Mouse (Mus musculus): Measurements from ENCODE around the gene Kcna10.

The Kcna10 gene

GRCm38 (mm10) chr3:107182756-107183155, at the start of gene Kcna10:
Kcna10 (plus strand) TSS chr3:107183056.
- no peak for DNase-seq (ENCODE audit: low spot score in 2 of 2)

- no peak for DNase-seq (ENCODE audit: low spot score in 2 of 2)
Observed at GRCm38 (mm10) chr3:107134457-107134856, 48.4 kb upstream of the Kcna10 start.

GRCm38 (mm10) chr3:107147126-107147525, 35.7 kb upstream of the Kcna10 start:
- DNase-seq (ENCODE audit: low spot score in 2 of 2), result no peak

- DNase-seq (ENCODE audit: low spot score in 2 of 2), result no peak
Observed at GRCm38 (mm10) chr3:107149006-107149405, 33.9 kb upstream of the Kcna10 start.

GRCm38 (mm10) chr3:107150469-107150868, 32.4 kb upstream of the Kcna10 start:
- no peak for DNase-seq (ENCODE audit: low spot score in 2 of 2)

GRCm38 (mm10) chr3:107150872-107151540, 31.9 kb upstream of the Kcna10 start:
- no peak for DNase-seq (ENCODE audit: low spot score in 2 of 2)

GRCm38 (mm10) chr3:107153772-107154655, 28.8 kb upstream of the Kcna10 start:
- DNase-seq (ENCODE audit: low spot score in 2 of 2), result no peak

- no peak for DNase-seq (ENCODE audit: low spot score in 2 of 2)
Observed at GRCm38 (mm10) chr3:107158856-107159255, 24.0 kb upstream of the Kcna10 start.

GRCm38 (mm10) chr3:107159418-107159817, 23.4 kb upstream of the Kcna10 start:
- DNase-seq (ENCODE audit: low spot score in 2 of 2), result no peak

- DNase-seq (ENCODE audit: low spot score in 2 of 2), result peak; percentile 28 to 30
Observed at GRCm38 (mm10) chr3:107159859-107160324, 23.0 kb upstream of the Kcna10 start.

GRCm38 (mm10) chr3:107162741-107163140, 20.1 kb upstream of the Kcna10 start:
- no peak for DNase-seq (ENCODE audit: low spot score in 2 of 2)

- peak; percentile 30 to 56 for DNase-seq (ENCODE audit: low spot score in 2 of 2)
Observed at GRCm38 (mm10) chr3:107169552-107169951, 13.3 kb upstream of the Kcna10 start.

- no peak for DNase-seq (ENCODE audit: low spot score in 2 of 2)
Observed at GRCm38 (mm10) chr3:107171964-107172363, 10.9 kb upstream of the Kcna10 start.

GRCm38 (mm10) chr3:107172556-107172955, 10.3 kb upstream of the Kcna10 start:
- DNase-seq (ENCODE audit: low spot score in 2 of 2), result no peak

GRCm38 (mm10) chr3:107175486-107175885, 7.4 kb upstream of the Kcna10 start:
- DNase-seq (ENCODE audit: low spot score in 2 of 2), result no peak

GRCm38 (mm10) chr3:107176501-107176900, 6.4 kb upstream of the Kcna10 start:
- DNase-seq (ENCODE audit: low spot score in 2 of 2), result no peak

- no peak for DNase-seq (ENCODE audit: low spot score in 2 of 2)
Observed at GRCm38 (mm10) chr3:107180860-107181259, 2.0 kb upstream of the Kcna10 start.

GRCm38 (mm10) chr3:107183178-107183577, 322 bp downstream of the Kcna10 start:
- no peak for DNase-seq (ENCODE audit: low spot score in 2 of 2)

- DNase-seq (ENCODE audit: low spot score in 2 of 2), result no peak
Observed at GRCm38 (mm10) chr3:107185597-107185996, 2.7 kb downstream of the Kcna10 start.

- DNase-seq (ENCODE audit: low spot score in 2 of 2), result no peak
Observed at GRCm38 (mm10) chr3:107187022-107187421, 4.2 kb downstream of the Kcna10 start.

GRCm38 (mm10) chr3:107188226-107188899, 5.5 kb downstream of the Kcna10 start:
- peak; percentile 56 to 62 for DNase-seq (ENCODE audit: low spot score in 2 of 2)

Data from right cerebral cortex, postnatal 36 days (tissue).